Mouse (Mus musculus) 3134 (cell line): ENCODE results near the gene Irf4.

Experiments used
- DNase-seq: peaks from one replicate; pipeline ENCODE4 v3.0.0-alpha.2; 2011; ENCODE audit warnings: low spot score; ENCODE audit not compliant: insufficient read length; ENCODE audit errors: extremely low read depth

The Irf4 gene

GRCm38 (mm10) chr13:30792741-30793140, 43.7 kb downstream of the Irf4 start:
- no peak for DNase-seq

GRCm38 (mm10) chr13:30793196-30793595, 44.2 kb downstream of the Irf4 start:
- no peak for DNase-seq

GRCm38 (mm10) chr13:30793616-30794015, 44.6 kb downstream of the Irf4 start:
- no peak for DNase-seq

GRCm38 (mm10) chr13:30795960-30796359, 46.9 kb downstream of the Irf4 start:
- no peak for DNase-seq

GRCm38 (mm10) chr13:30801886-30802285, 52.9 kb downstream of the Irf4 start:
- no peak for DNase-seq

GRCm38 (mm10) chr13:30802336-30802955, 53.4 kb downstream of the Irf4 start:
- DNase-seq, result no peak

GRCm38 (mm10) chr13:30809240-30809639, 60.2 kb downstream of the Irf4 start:
- DNase-seq, result no peak

- DNase-seq, result no peak
Observed at GRCm38 (mm10) chr13:30813464-30813863, 64.4 kb downstream of the Irf4 start.

GRCm38 (mm10) chr13:30814256-30814655, 65.2 kb downstream of the Irf4 start:
- no peak for DNase-seq
